Mouse (Mus musculus) stomach, embryonic 16.5 days (tissue): ENCODE results near the gene Nup62. TPM values are rescaled to one million over a fixed set of nuclear protein-coding genes. Genes with fewer than 3 reads are reported as not detected.
"Not testable (repeated sequence)": the region's sequence is repeated elsewhere in the genome, so short reads cannot be mapped to it uniquely, and the experiment has no call there.

Experiments used
- ATAC-seq: fragments of 200-750 bp; cut with Nextera tagmentation; 2 replicates; pipeline ENCODE4 v1.8.0; 2017; ENCODE audit warnings: moderate number of reproducible peaks, moderate TSS enrichment; ENCODE audit not compliant: insufficient read depth, low FRiP score
- H3K27ac ChIP-seq: fragments of 300-500 bp; sonication (generic); 2 replicates; pipeline ENCODE4 v1.5.1; 2014; ENCODE audit warnings: low read length
- H3K27me3 ChIP-seq: fragments of 300-500 bp; sonication (generic); 2 replicates; pipeline ENCODE4 v1.6.1; 2014; ENCODE audit warnings: low read length, control low read depth, mixed read lengths; ENCODE audit not compliant: control insufficient read depth, insufficient read depth
- H3K36me3 ChIP-seq: fragments of 300-500 bp; sonication (generic); 2 replicates; pipeline ENCODE4 v1.6.1; 2014; ENCODE audit warnings: low read length; ENCODE audit not compliant: control insufficient read depth, insufficient read depth
- H3K4me1 ChIP-seq: fragments of 300-500 bp; sonication (generic); 2 replicates; pipeline ENCODE4 v1.6.1; 2014; ENCODE audit warnings: low read length, control low read depth, mixed read lengths; ENCODE audit not compliant: control insufficient read depth, insufficient read depth
- H3K4me2 ChIP-seq: fragments of 300-500 bp; sonication (generic); 2 replicates; pipeline ENCODE4 v1.6.1; 2014; ENCODE audit warnings: low read depth, low read length, mixed read lengths
- H3K4me3 ChIP-seq: fragments of 300-500 bp; sonication (generic); replicated peaks from 2 replicates; pipeline ENCODE4 v1.5.1; 2014; ENCODE audit warnings: mild to moderate bottlenecking, low read length
- H3K9ac ChIP-seq: fragments of 300-500 bp; sonication (generic); 2 replicates; pipeline ENCODE4 v1.6.1; 2014; ENCODE audit warnings: low read length
- H3K9me3 ChIP-seq: fragments of 300-500 bp; sonication (generic); replicated peaks from 2 replicates; pipeline ENCODE4 v1.6.1; 2016; ENCODE audit warnings: low read length, control low read depth; ENCODE audit not compliant: control insufficient read depth
- WGBS: fragments of 180-500 bp; shearing (Covaris S2); extraction: QIAGEN DNeasy Blood & Tissue Kit; methylation state at CpG from one replicate; pipeline ENCODE4 v1.1.7; 2014; 5-methylcytosine and 5-hydroxymethylcytosine counted together
- microRNA counts: library from miRNA; unstranded; fragments of <30 nt; microRNA quantifications from one replicate; lab custom pipeline; 2016
- microRNA-seq: library from miRNA; unstranded; fragments of <30 nt; microRNA quantifications from one replicate; pipeline ENCODE4, GENCODE M21; 2016
- polyA plus RNA-seq: library from polyadenylated mRNA; unstranded; fragments of >200 nt; fragmentation: Nextera tagmentation; extraction: Ambion mirVana; gene quantifications from 2 replicates; pipeline ENCODE4 v1.2.1, GENCODE M21; 2015

Nup62 gene
- polyA plus RNA-seq, 1 experiment from 2014 or later, result 73.8 TPM

- peak within 1 kb of the TSS; percentile 100 for H3K9ac ChIP-seq
- peak within 1 kb of the TSS; percentile 90 for H3K4me2 ChIP-seq
- H3K4me1 ChIP-seq, result peaks cover 46% of the 10 kb centered on the region
- H3K27ac ChIP-seq, result peak within 1 kb of the TSS; percentile 100
- H3K27me3 ChIP-seq, result no peaks in the 10 kb centered on the region
- no peaks in the 10 kb centered on the region for H3K9me3 ChIP-seq
- WGBS, result 3% methylated on average over 29 of the region's 29 CpGs
- no peaks in the 10 kb centered on the region for H3K36me3 ChIP-seq
- peak within 1 kb of the TSS; percentile 91 for H3K4me3 ChIP-seq
- peak; percentile 93 for ATAC-seq
Measured at GRCm38 (mm10) chr7:44869697-44870528, 54.0 kb downstream of the Nup62 start, which contains the start of gene Ptov1. TSS of gene Ptov1 (minus strand) at chr7:44869788.

DNA sequence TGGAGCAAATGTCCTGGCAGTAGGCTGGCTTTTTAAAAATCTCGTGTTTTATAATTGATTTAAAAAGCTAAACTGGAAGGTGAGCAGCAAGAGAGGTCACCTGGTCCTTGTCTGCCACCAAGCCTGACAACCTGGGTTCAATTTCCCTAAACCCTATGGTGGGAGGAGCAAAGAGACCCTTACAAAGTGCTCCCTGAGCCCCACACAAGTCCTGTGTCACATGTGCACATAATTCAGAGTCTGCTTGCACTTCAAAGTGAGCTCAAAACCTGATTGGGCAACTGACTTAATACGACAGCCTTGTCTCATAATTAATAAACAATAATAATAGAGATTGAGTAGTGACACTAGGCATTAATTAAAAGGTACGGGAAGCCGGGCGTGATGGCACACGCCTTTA, 54.7 kb downstream of the Nup62 start:
- Histone ChIP-seq H3K9me3 (no peaks in the 10 kb centered on the region), H3K4me1 (peaks cover 39% of the 10 kb centered on the region), H3K36me3 (no peaks in the 10 kb centered on the region), H3K27ac (peak overlapping the region; percentile 100), H3K9ac (peak overlapping the region; percentile 100), H3K4me2 (peak overlapping the region; percentile 90), H3K27me3 (no peaks in the 10 kb centered on the region), H3K4me3 (peak overlapping the region; percentile 91)
- ATAC-seq, result no peak
- 79% methylated on average over 6 of the region's 6 CpGs for WGBS

GRCm38 (mm10) chr7:44871181-44871580, 55.3 kb downstream of the Nup62 start:
- no peak overlapping the region for H3K4me2 ChIP-seq

GRCm38 (mm10) chr7:44871774-44872173, 55.9 kb downstream of the Nup62 start:
- H3K4me3 ChIP-seq, H3K27me3 ChIP-seq, H3K9me3 ChIP-seq, ATAC-seq, H3K27ac ChIP-seq, H3K36me3 ChIP-seq, H3K9ac ChIP-seq, H3K4me2 ChIP-seq: not testable (repeated sequence)
- WGBS, result 92% methylated on average over 2 of the region's 2 CpGs
- peaks cover 27% of the 10 kb centered on the region for H3K4me1 ChIP-seq

More at GRCm38 (mm10) chr7:44871181-44871580, 55.3 kb downstream of the Nup62 start:
- H3K4me3 ChIP-seq, result no peak overlapping the region
- H3K9ac ChIP-seq, result no peak overlapping the region
- H3K9me3 ChIP-seq, result no peaks in the 10 kb centered on the region
- 88% methylated on average over 1 of the region's 1 CpGs for WGBS
- no peak for ATAC-seq
- peaks cover 33% of the 10 kb centered on the region for H3K4me1 ChIP-seq
- H3K27ac ChIP-seq, result no peak overlapping the region
- H3K36me3 ChIP-seq, result no peaks in the 10 kb centered on the region
- H3K27me3 ChIP-seq, result no peaks in the 10 kb centered on the region

DNA sequence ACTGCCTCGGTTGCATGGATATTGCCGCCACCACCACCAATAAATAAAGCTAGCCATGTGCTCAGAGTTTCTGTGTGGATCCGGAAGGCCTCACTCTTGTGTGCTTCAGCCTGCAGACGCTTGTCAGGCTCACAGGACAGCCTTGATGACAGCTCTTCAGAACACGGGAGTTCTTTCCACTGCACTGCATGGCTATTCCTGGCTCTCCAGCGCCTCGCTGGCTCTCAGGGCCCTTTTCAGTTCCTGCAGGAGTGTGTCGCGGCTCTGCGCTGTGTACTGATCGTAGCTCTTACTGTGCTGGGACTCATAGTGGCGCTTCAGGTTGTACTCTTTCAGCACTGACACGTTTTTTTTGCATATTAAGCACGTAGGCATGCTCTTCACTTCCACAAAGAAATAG, 61.9 kb downstream of the Nup62 start:
- 86% methylated on average over 14 of the region's 14 CpGs for WGBS
- peaks cover 30% of the 10 kb centered on the region for H3K36me3 ChIP-seq

More for the DNA sequence above, 61.9 kb downstream of the Nup62 start:
- Histone ChIP-seq H3K4me3 (no peak overlapping the region), H3K4me1 (peaks cover 1% of the 10 kb centered on the region; the same call in 1 of the 2 replicates), H3K27ac (no peak overlapping the region), H3K9me3 (no peaks in the 10 kb centered on the region), H3K4me2 (no peak overlapping the region), H3K9ac (no peak overlapping the region), H3K27me3 (no peaks in the 10 kb centered on the region)
- no peak for ATAC-seq

MicroRNA genes within 50 kb of the gene (microRNA counts, 519-probe panel; counts per million panel counts)
- microRNA mmu-miR-707 (lab: Ali Mortazavi, UCI), result not detected

Small RNA genes lying within 50 kb of the gene (microRNA-seq; reads per million reads assigned to microRNA genes)
- gene Mir707, result not detected

Other genes with a start within 250 kb of the Nup62 start
- gene Napsa, start 243.7 kb upstream of the Nup62 start, polyA plus RNA-seq, result 3.7 and 5.4 TPM in 2 replicates
- gene Kcnc3, start 225.4 kb upstream of the Nup62 start, polyA plus RNA-seq, result 0.16 and 0.26 TPM in 2 replicates
- gene Myh14, start 145.2 kb upstream of the Nup62 start, polyA plus RNA-seq, result 17.5 and 20.5 TPM in 2 replicates
- gene Izumo2, start 107.3 kb upstream of the Nup62 start, polyA plus RNA-seq, result not detected in 2 replicates
- 32.1 and 32.8 TPM in 2 replicates for gene Vrk3, start 67.7 kb upstream of the Nup62 start, polyA plus RNA-seq
- gene Zfp473, start 65.0 kb upstream of the Nup62 start, polyA plus RNA-seq, result 1.8 and 2.3 TPM in 2 replicates
- gene Il4i1, start 299 bp downstream of the Nup62 start, polyA plus RNA-seq, result 0.88 and 1.3 TPM in 2 replicates
- 3.8 and 4.6 TPM in 2 replicates for gene Atf5, start 570 bp downstream of the Nup62 start, polyA plus RNA-seq
- gene Akt1s1, start 32.9 kb downstream of the Nup62 start, polyA plus RNA-seq, result 73.5 and 83.1 TPM in 2 replicates
- gene Tbc1d17, start 33.0 kb downstream of the Nup62 start, polyA plus RNA-seq, result 71.7 and 74.1 TPM in 2 replicates
- 32.6 and 34.8 TPM in 2 replicates for gene Pnkp, start 41.1 kb downstream of the Nup62 start, polyA plus RNA-seq
- gene Ptov1, start 53.7 kb downstream of the Nup62 start, polyA plus RNA-seq, result 150 and 156 TPM in 2 replicates
- gene Med25, start 76.6 kb downstream of the Nup62 start, polyA plus RNA-seq, result 89.9 and 94.0 TPM in 2 replicates
- gene Fuz, start 80.0 kb downstream of the Nup62 start, polyA plus RNA-seq, result 23.1 and 24.7 TPM in 2 replicates
- gene Ap2a1, start 113.4 kb downstream of the Nup62 start, polyA plus RNA-seq, result 52.6 and 55.6 TPM in 2 replicates
- gene Tsks, start 127.1 kb downstream of the Nup62 start, polyA plus RNA-seq, result 0.06 TPM in 1 of 2 replicates, not detected in the other
- gene Cpt1c, start 158.8 kb downstream of the Nup62 start, polyA plus RNA-seq, result 19.9 and 23.4 TPM in 2 replicates
- 302 and 324 TPM in 2 replicates for gene Prmt1, start 170.5 kb downstream of the Nup62 start, polyA plus RNA-seq
- gene Irf3, start 181.6 kb downstream of the Nup62 start, polyA plus RNA-seq, result 96.2 and 96.4 TPM in 2 replicates
- gene Bcl2l12, start 182.6 kb downstream of the Nup62 start, polyA plus RNA-seq, result 43.8 and 45.8 TPM in 2 replicates
- 22.9 and 24.5 TPM in 2 replicates for gene Scaf1, start 200.3 kb downstream of the Nup62 start, polyA plus RNA-seq
- gene Rras, start 201.9 kb downstream of the Nup62 start, polyA plus RNA-seq, result 63.6 and 68.0 TPM in 2 replicates
- 8.3 and 8.7 TPM in 2 replicates for gene Prr12, start 236.8 kb downstream of the Nup62 start, polyA plus RNA-seq
- 55.7 TPM in 2 replicates for gene Nosip, start 246.3 kb downstream of the Nup62 start, polyA plus RNA-seq
- gene Prrg2, start 246.6 kb downstream of the Nup62 start, polyA plus RNA-seq, result 24.7 and 27.4 TPM in 2 replicates